Mouse (Mus musculus): Measurements from ENCODE around the gene Hpdl. TPM values are rescaled to one million over a fixed set of nuclear protein-coding genes. Genes with fewer than 3 reads are reported as not detected.

Gene Hpdl
- total RNA-seq (2023), result not detected

DNA sequence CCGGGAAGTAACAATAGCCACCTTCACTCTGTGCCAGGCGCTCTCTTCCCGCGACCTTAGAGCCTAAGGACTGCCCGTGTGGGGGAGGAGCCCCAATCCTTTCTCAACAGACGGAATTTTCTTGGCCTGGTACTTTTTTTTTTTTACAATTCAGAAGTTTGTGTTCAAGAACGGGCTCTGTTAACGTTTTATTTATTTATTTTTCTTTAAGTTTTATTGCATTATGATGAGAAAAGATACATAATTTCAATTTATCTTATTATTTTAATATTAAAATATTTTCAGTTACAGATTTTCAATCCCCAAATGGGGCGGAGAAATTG, at the start of gene Hpdl:
TSS of gene Hpdl (minus strand) at position 14 of the 323 bp plus-strand sequence.

GRCm38 (mm10) chr4:116807197-116808129, 14.0 kb downstream of the Hpdl start, which contains the start of the genes Toe1 and Mutyh:
Gene Toe1 (minus strand): TSS chr4:116807640.
Gene Mutyh (plus strand): TSS chr4:116807723.

Other genes with a start within 250 kb of the Hpdl start
- gene Ccdc17, start 225.1 kb downstream of the Hpdl start, total RNA-seq (2023), result 12.2 TPM
- 91.3 TPM for gene Nasp, start 193.8 kb downstream of the Hpdl start, total RNA-seq (2023)
- 191 TPM for gene Akr1a1, start 170.0 kb downstream of the Hpdl start, total RNA-seq (2023)
- 162 TPM for gene Prdx1, start 136.2 kb downstream of the Hpdl start, total RNA-seq (2023)
- gene Mmachc, start 113.3 kb downstream of the Hpdl start, total RNA-seq (2023), result 4.8 TPM
- 15.5 TPM for gene Ccdc163, start 113.2 kb downstream of the Hpdl start, total RNA-seq (2023)
- gene Tesk2, start 100.8 kb downstream of the Hpdl start, total RNA-seq (2023), result 7.7 TPM
- gene Toe1, start 14.1 kb downstream of the Hpdl start, total RNA-seq (2023), result 53.9 TPM
- gene Mutyh, start 14.0 kb downstream of the Hpdl start, total RNA-seq (2023), result 14.4 TPM
- gene Zswim5, start 55.7 kb upstream of the Hpdl start, total RNA-seq (2023), result 0.12 TPM
- gene Urod, start 172.7 kb upstream of the Hpdl start, total RNA-seq (2023), result 47.8 TPM
- gene Hectd3, start 173.6 kb upstream of the Hpdl start, total RNA-seq (2023), result 38.4 TPM
- 25.8 TPM for gene Eif2b3, start 197.7 kb upstream of the Hpdl start, total RNA-seq (2023)